Mouse (Mus musculus) embryo, embryonic 10.5 days (tissue): ENCODE results near the gene Ankfn1.
A peak's percentile ranks its signal among the peaks of the same experiment; 100 is the strongest.

Experiments used
- DNase-seq: peaks from one replicate; pipeline ENCODE4 v3.0.0-alpha.2; 2015; ENCODE audit warnings: low spot score

Gene Ankfn1

GRCm38 (mm10) chr11:89465381-89465780 lies 312.1 kb downstream of the Ankfn1 start:
- no peak for DNase-seq

GRCm38 (mm10) chr11:89462216-89462615 lies 315.2 kb downstream of the Ankfn1 start:
- DNase-seq, result no peak

GRCm38 (mm10) chr11:89459437-89459836 lies 318.0 kb downstream of the Ankfn1 start:
- DNase-seq, result no peak

- DNase-seq, result no peak
Measured at GRCm38 (mm10) chr11:89455647-89456231, 321.7 kb downstream of the Ankfn1 start.

- DNase-seq, result no peak
Measured at GRCm38 (mm10) chr11:89454702-89455101, 322.8 kb downstream of the Ankfn1 start.

- DNase-seq, result peak; percentile 48
Measured at GRCm38 (mm10) chr11:89452862-89453261, 324.6 kb downstream of the Ankfn1 start.

- no peak for DNase-seq
Measured at GRCm38 (mm10) chr11:89450406-89450805, 327.0 kb downstream of the Ankfn1 start.

- no peak for DNase-seq
Measured at GRCm38 (mm10) chr11:89448986-89449385, 328.5 kb downstream of the Ankfn1 start.

GRCm38 (mm10) chr11:89447477-89447876 lies 330.0 kb downstream of the Ankfn1 start:
- no peak for DNase-seq

GRCm38 (mm10) chr11:89440566-89440965 lies 336.9 kb downstream of the Ankfn1 start:
- DNase-seq, result no peak

- DNase-seq, result peak; percentile 66
Measured at GRCm38 (mm10) chr11:89424358-89424757, 353.1 kb downstream of the Ankfn1 start.

GRCm38 (mm10) chr11:89422637-89423036 lies 354.8 kb downstream of the Ankfn1 start:
- DNase-seq, result no peak

GRCm38 (mm10) chr11:89420767-89421438 lies 356.6 kb downstream of the Ankfn1 start:
- DNase-seq, result no peak

GRCm38 (mm10) chr11:89419863-89420262 lies 357.6 kb downstream of the Ankfn1 start:
- DNase-seq, result no peak

GRCm38 (mm10) chr11:89418644-89419043 lies 358.8 kb downstream of the Ankfn1 start:
- no peak for DNase-seq

- DNase-seq, result no peak
Measured at GRCm38 (mm10) chr11:89416769-89417168, 360.7 kb downstream of the Ankfn1 start.

- no peak for DNase-seq
Measured at GRCm38 (mm10) chr11:89408774-89409173, 368.7 kb downstream of the Ankfn1 start.

GRCm38 (mm10) chr11:89404489-89404888 lies 373.0 kb downstream of the Ankfn1 start:
- no peak for DNase-seq

GRCm38 (mm10) chr11:89403436-89403835 lies 374.0 kb downstream of the Ankfn1 start:
- no peak for DNase-seq

GRCm38 (mm10) chr11:89388851-89389250 lies 388.6 kb downstream of the Ankfn1 start:
- DNase-seq, result no peak

GRCm38 (mm10) chr11:89382634-89383009 lies 394.8 kb downstream of the Ankfn1 start:
- DNase-seq, result no peak

- DNase-seq, result no peak
Measured at GRCm38 (mm10) chr11:89381782-89382633, 395.4 kb downstream of the Ankfn1 start.

GRCm38 (mm10) chr11:89370941-89371340 lies 406.5 kb downstream of the Ankfn1 start:
- DNase-seq, result no peak
